Mouse (Mus musculus) urinary bladder, postnatal 10 days (tissue): ENCODE results near the gene N4bp2l2.
"Not testable (repeated sequence)": the region's sequence is repeated elsewhere in the genome, so short reads cannot be mapped to it uniquely, and the experiment has no call there.

ENCODE experiments used
- DNase-seq: peaks from one replicate; pipeline ENCODE4 v3.0.0; 2022; ENCODE audit warnings: low spot score

Gene N4bp2l2

GRCm38 (mm10) chr5:150666133-150666739 lies at the start of gene N4bp2l2:
Gene N4bp2l2 (minus strand): TSS chr5:150666183.
- DNase-seq, result not testable (repeated sequence)

GRCm38 (mm10) chr5:150713431-150713830 lies 47.4 kb upstream of the N4bp2l2 start:
- no peak for DNase-seq

GRCm38 (mm10) chr5:150711503-150711902 lies 45.5 kb upstream of the N4bp2l2 start:
- DNase-seq, result no peak

GRCm38 (mm10) chr5:150707181-150707580 lies 41.2 kb upstream of the N4bp2l2 start:
- not testable (repeated sequence) for DNase-seq

- DNase-seq, result not testable (repeated sequence)
Measured at GRCm38 (mm10) chr5:150706651-150707050, 40.7 kb upstream of the N4bp2l2 start.

GRCm38 (mm10) chr5:150702714-150703113 lies 36.7 kb upstream of the N4bp2l2 start:
- no peak for DNase-seq

GRCm38 (mm10) chr5:150693277-150693676 lies 27.3 kb upstream of the N4bp2l2 start:
- DNase-seq, result no peak

GRCm38 (mm10) chr5:150690685-150691084 lies 24.7 kb upstream of the N4bp2l2 start:
- DNase-seq, result no peak

GRCm38 (mm10) chr5:150682862-150683261 lies 16.9 kb upstream of the N4bp2l2 start:
- DNase-seq, result not testable (repeated sequence)

GRCm38 (mm10) chr5:150674866-150675265 lies 8.9 kb upstream of the N4bp2l2 start:
- no peak for DNase-seq

GRCm38 (mm10) chr5:150673880-150674621 lies 8.1 kb upstream of the N4bp2l2 start:
- no peak for DNase-seq

GRCm38 (mm10) chr5:150673153-150673835 lies 7.3 kb upstream of the N4bp2l2 start, which contains the start of gene Pds5b:
Gene Pds5b (plus strand): TSS chr5:150673739.
- peak; percentile 76 for DNase-seq

GRCm38 (mm10) chr5:150672343-150672742 lies 6.4 kb upstream of the N4bp2l2 start:
- DNase-seq, result no peak

- no peak for DNase-seq
Measured at GRCm38 (mm10) chr5:150668731-150669130, 2.7 kb upstream of the N4bp2l2 start.

- DNase-seq, result peak; percentile 72
Measured at GRCm38 (mm10) chr5:150665132-150665954, 640 bp downstream of the N4bp2l2 start.

- DNase-seq, result no peak
Measured at GRCm38 (mm10) chr5:150664794-150665131, 1.2 kb downstream of the N4bp2l2 start.

- DNase-seq, result not testable (repeated sequence)
Measured at GRCm38 (mm10) chr5:150663926-150664325, 2.1 kb downstream of the N4bp2l2 start.

GRCm38 (mm10) chr5:150660296-150660695 lies 5.7 kb downstream of the N4bp2l2 start:
- not testable (repeated sequence) for DNase-seq

- DNase-seq, result not testable (repeated sequence)
Measured at GRCm38 (mm10) chr5:150659425-150659824, 6.6 kb downstream of the N4bp2l2 start.

GRCm38 (mm10) chr5:150654548-150654947 lies 11.4 kb downstream of the N4bp2l2 start:
- no peak for DNase-seq

GRCm38 (mm10) chr5:150652578-150652977 lies 13.4 kb downstream of the N4bp2l2 start:
- DNase-seq, result no peak

- DNase-seq, result no peak
Measured at GRCm38 (mm10) chr5:150644926-150645325, 21.1 kb downstream of the N4bp2l2 start.
